Mouse (Mus musculus) CD4-positive, CD25-positive, alpha-beta regulatory T cell, adult 4 months (primary cell): ENCODE data around the gene Rarres2. TPM values are rescaled to one million over a fixed set of nuclear protein-coding genes. Genes with fewer than 3 reads are reported as not detected.

Experiments used
- ATAC-seq: one replicate; pipeline ENCODE4 v1.8.0; 2017
- polyA plus RNA-seq, 2 experiments: library from polyadenylated mRNA; unstranded; fragments of 100-300 nt; shearing (Covaris generic); gene quantifications; one replicate each; pipeline ENCODE4 v1.2.1; 2017

The Rarres2 gene
- polyA plus RNA-seq: under 1 TPM in 1 of 2 experiments, not detected in 1; 0.55 TPM

- no peak for ATAC-seq
These were observed at the start of gene Rarres2 for GRCm38 (mm10) chr6:48572572-48573061. Gene Rarres2 (minus strand): TSS chr6:48572789.

- ATAC-seq: no peak
These were observed 47.4 kb upstream of the Rarres2 start for GRCm38 (mm10) chr6:48620031-48620430.

GRCm38 (mm10) chr6:48614756-48615155, 42.2 kb upstream of the Rarres2 start:
- ATAC-seq: no peak

GRCm38 (mm10) chr6:48613464-48613863, 40.9 kb upstream of the Rarres2 start:
- ATAC-seq: no peak

GRCm38 (mm10) chr6:48610657-48611056, 38.1 kb upstream of the Rarres2 start:
- no peak for ATAC-seq

GRCm38 (mm10) chr6:48609512-48609911, 36.9 kb upstream of the Rarres2 start:
- ATAC-seq: no peak

GRCm38 (mm10) chr6:48608124-48608523, 35.5 kb upstream of the Rarres2 start:
- no peak for ATAC-seq

GRCm38 (mm10) chr6:48602080-48602741, 29.6 kb upstream of the Rarres2 start:
- peak; percentile 65 for ATAC-seq

GRCm38 (mm10) chr6:48601271-48602079, 28.9 kb upstream of the Rarres2 start, which contains the start of gene Zfp775:
Gene Zfp775 (plus strand): TSS chr6:48602063.
- peak; percentile 97 for ATAC-seq

- no peak for ATAC-seq
These were observed 28.0 kb upstream of the Rarres2 start for GRCm38 (mm10) chr6:48600594-48600993.

- ATAC-seq: no peak
These were observed 24.6 kb upstream of the Rarres2 start for GRCm38 (mm10) chr6:48597233-48597625.

GRCm38 (mm10) chr6:48596545-48597232, 24.1 kb upstream of the Rarres2 start:
- ATAC-seq: no peak

GRCm38 (mm10) chr6:48595278-48595677, 22.7 kb upstream of the Rarres2 start:
- no peak for ATAC-seq

GRCm38 (mm10) chr6:48594043-48594738, 21.6 kb upstream of the Rarres2 start:
- ATAC-seq: peak; percentile 66

- peak; percentile 65 for ATAC-seq
These were observed 20.8 kb upstream of the Rarres2 start, which contains the start of the genes Repin1 and Gm44965 for GRCm38 (mm10) chr6:48593158-48594042. Gene Repin1 (plus strand): TSS chr6:48593883. Gene Gm44965 (plus strand): TSS chr6:48593941.

GRCm38 (mm10) chr6:48591871-48592270, 19.3 kb upstream of the Rarres2 start:
- no peak for ATAC-seq

GRCm38 (mm10) chr6:48591221-48591845, 18.7 kb upstream of the Rarres2 start:
- ATAC-seq: no peak

GRCm38 (mm10) chr6:48589194-48589750, 16.7 kb upstream of the Rarres2 start, which contains the start of gene Gm45021:
Gene Gm45021 (plus strand): TSS chr6:48589610.
- no peak for ATAC-seq

- ATAC-seq: peak; percentile 47
These were observed 9.4 kb upstream of the Rarres2 start for GRCm38 (mm10) chr6:48582037-48582436.

GRCm38 (mm10) chr6:48581257-48581656, 8.7 kb upstream of the Rarres2 start:
- no peak for ATAC-seq
